Mouse (Mus musculus) embryonic facial prominence, embryonic 12.5 days (tissue): Measurements from ENCODE around the gene Arhgap42. TPM values are rescaled to one million over a fixed set of nuclear protein-coding genes. Genes with fewer than 3 reads are reported as not detected.

Experiments used
- ATAC-seq: fragments of 200-750 bp; cut with Nextera tagmentation; 2 replicates; pipeline ENCODE4 v1.8.0; 2017; ENCODE audit not compliant: insufficient number of reproducible peaks, insufficient read depth, low FRiP score, low TSS enrichment
- H3K27ac ChIP-seq: fragments of 300-500 bp; sonication (generic); 2 replicates; pipeline ENCODE4 v1.5.1; 2016; ENCODE audit warnings: mild to moderate bottlenecking
- H3K27me3 ChIP-seq: fragments of 300-500 bp; sonication (generic); 2 replicates; pipeline ENCODE4 v1.6.1; 2016; ENCODE audit warnings: mild to moderate bottlenecking, moderate library complexity
- H3K36me3 ChIP-seq: fragments of 300-500 bp; sonication (generic); 2 replicates; pipeline ENCODE4 v1.6.1; 2016; ENCODE audit warnings: mild to moderate bottlenecking
- H3K4me1 ChIP-seq: fragments of 300-500 bp; sonication (generic); 2 replicates; pipeline ENCODE4 v1.6.1; 2016
- H3K4me2 ChIP-seq: fragments of 300-500 bp; sonication (generic); replicated peaks from 2 replicates; pipeline ENCODE4 v1.6.1; 2016; ENCODE audit warnings: mild to moderate bottlenecking, moderate library complexity
- H3K4me3 ChIP-seq: fragments of 300-500 bp; sonication (generic); 2 replicates; pipeline ENCODE4 v1.5.1; 2016; ENCODE audit warnings: mild to moderate bottlenecking
- H3K9ac ChIP-seq: fragments of 300-500 bp; sonication (generic); 2 replicates; pipeline ENCODE4 v1.6.1; 2016; ENCODE audit warnings: mild to moderate bottlenecking, moderate library complexity
- H3K9me3 ChIP-seq: fragments of 300-500 bp; sonication (generic); 2 replicates; pipeline ENCODE4 v1.6.1; 2016; ENCODE audit warnings: mild to moderate bottlenecking, moderate library complexity
- WGBS: fragments of 180-500 bp; shearing (Covaris S2); methylation state at CpG from one replicate; pipeline ENCODE4 v1.1.7; 2016; 5-methylcytosine and 5-hydroxymethylcytosine counted together
- polyA plus RNA-seq: library from polyadenylated mRNA; unstranded; fragments of >200 nt; fragmentation: Nextera tagmentation; extraction: Ambion mirVana; gene quantifications from 2 replicates; pipeline ENCODE4 v1.2.1, GENCODE M21; 2016

The Arhgap42 gene
- polyA plus RNA-seq, 1 experiment from 2014 or later, result 48.0 TPM

DNA sequence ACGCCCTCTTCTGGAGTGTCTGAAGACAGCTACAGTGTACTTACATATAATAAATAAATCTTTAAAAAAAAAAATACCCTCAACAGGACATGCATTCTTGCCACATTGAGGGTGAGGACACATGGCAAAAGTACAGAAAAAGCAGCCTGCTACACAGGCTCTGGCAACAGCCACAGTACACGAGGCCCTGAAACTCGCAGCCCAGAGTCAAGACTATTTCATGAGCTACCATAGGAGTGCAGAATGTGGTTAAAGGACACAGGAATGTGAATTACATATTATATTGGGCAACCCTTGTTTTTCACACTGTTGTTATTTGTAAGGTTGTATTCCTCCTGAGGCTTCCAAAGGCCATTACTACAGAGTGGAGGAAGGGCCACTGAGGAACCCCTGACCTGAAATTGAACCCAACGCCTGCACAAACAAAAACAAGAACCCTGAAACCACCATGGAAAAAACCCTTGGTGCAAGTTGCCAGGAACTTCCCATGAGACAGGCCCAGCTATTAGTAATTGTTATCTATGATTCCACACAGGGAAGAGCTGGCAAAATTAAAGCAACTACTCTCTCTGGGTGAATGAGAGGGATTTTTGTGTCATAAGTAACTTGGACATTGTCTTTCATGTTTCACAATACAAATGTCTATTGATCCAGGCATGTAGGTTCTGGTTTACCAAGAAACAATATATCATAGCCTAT, 109.8 kb downstream of the Arhgap42 start:
- no peaks in the 10 kb centered on the region for H3K9me3 ChIP-seq
- no peak overlapping the region for H3K27ac ChIP-seq
- ATAC-seq, result no peak
- H3K27me3 ChIP-seq, result no peaks in the 10 kb centered on the region
- WGBS, result 86% methylated on average over 4 of the region's 4 CpGs
- no peak overlapping the region for H3K9ac ChIP-seq
- H3K4me3 ChIP-seq, result no peak overlapping the region
- peaks cover 13% of the 10 kb centered on the region for H3K4me1 ChIP-seq
- H3K36me3 ChIP-seq, result no peaks in the 10 kb centered on the region
- H3K4me2 ChIP-seq, result no peak overlapping the region

DNA sequence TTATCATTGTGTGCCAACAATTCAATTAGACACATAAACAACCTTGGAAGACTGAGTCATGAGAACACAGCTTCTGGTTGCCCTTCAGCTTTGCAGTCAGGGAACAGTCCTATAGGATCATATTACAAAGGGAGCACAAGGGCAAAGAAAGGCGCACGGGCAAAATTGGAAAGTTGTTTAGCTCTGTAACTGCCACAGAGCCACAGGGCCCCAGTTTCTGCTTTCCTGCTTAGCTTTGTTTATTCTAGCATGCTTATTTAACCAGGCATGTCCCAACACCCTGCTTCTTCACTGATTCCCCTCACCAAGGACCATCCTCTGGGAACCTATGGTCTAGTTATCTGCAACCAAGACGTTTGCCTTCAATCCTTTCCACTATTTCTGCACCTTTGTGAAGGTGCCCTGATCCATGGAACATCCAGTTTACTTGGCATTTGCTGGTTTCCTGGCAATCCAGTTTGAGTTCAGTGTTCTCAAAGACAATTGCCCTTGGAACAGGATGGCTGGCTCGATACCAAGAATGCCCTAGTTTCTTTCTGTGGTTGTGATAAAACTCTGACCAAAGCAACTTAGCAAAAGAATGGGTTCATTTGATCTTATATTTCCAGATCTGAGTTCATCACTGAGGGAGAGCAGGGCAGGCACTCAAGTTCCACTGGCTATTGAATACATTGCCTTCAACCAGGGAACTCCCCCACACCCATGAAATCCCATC, 111.7 kb downstream of the Arhgap42 start:
- Histone ChIP-seq H3K4me1 (peaks cover 13% of the 10 kb centered on the region), H3K27me3 (no peaks in the 10 kb centered on the region), H3K9ac (no peak overlapping the region), H3K9me3 (no peaks in the 10 kb centered on the region), H3K27ac (no peak overlapping the region), H3K4me2 (no peak overlapping the region), H3K36me3 (no peaks in the 10 kb centered on the region), H3K4me3 (no peak overlapping the region)
- WGBS, result 28% methylated on average over 4 of the region's 4 CpGs
- ATAC-seq, result 0 out of 2 replicates have a peak, but pooled peaks have one; percentile 35

GRCm38 (mm10) chr9:9124156-9124555, 114.7 kb downstream of the Arhgap42 start:
- WGBS, result 65% methylated on average over 2 of the region's 2 CpGs
- no peak for ATAC-seq

DNA sequence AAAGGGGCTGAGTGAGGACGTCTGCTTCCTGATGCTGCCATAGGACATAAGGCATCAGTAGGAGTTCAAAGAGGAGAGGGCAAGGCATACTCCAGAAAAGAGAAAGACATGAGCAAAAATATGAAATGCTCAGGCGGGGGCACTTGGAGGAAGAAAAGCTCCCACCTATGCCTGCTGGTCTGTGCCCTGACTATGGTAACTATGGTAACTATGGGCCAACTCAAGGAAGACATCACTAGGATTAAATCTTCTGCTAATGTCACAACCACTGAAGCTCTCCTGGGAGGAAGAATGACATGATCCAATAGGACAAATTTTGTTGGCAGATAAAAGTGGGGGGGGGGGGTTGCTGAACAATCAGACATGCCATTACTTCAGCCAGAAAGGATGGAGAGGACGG, 124.6 kb downstream of the Arhgap42 start:
- Histone ChIP-seq H3K9ac (no peak overlapping the region), H3K36me3 (no peaks in the 10 kb centered on the region), H3K27me3 (no peaks in the 10 kb centered on the region), H3K4me2 (no peak overlapping the region), H3K4me3 (no peak overlapping the region), H3K27ac (no peak overlapping the region), H3K4me1 (no peaks in the 10 kb centered on the region), H3K9me3 (no peaks in the 10 kb centered on the region)
- ATAC-seq, result no peak
- 83% methylated on average over 3 of the region's 3 CpGs for WGBS

More at GRCm38 (mm10) chr9:9124156-9124555, 114.7 kb downstream of the Arhgap42 start:
- H3K9ac ChIP-seq, result no peak overlapping the region
- no peak overlapping the region for H3K4me3 ChIP-seq
- peaks cover 13% of the 10 kb centered on the region for H3K4me1 ChIP-seq
- H3K36me3 ChIP-seq, result no peaks in the 10 kb centered on the region
- no peaks in the 10 kb centered on the region for H3K9me3 ChIP-seq
- no peak overlapping the region for H3K27ac ChIP-seq
- H3K4me2 ChIP-seq, result no peak overlapping the region
- H3K27me3 ChIP-seq, result no peaks in the 10 kb centered on the region

- H3K27ac ChIP-seq, result no peak overlapping the region
- no peak overlapping the region for H3K9ac ChIP-seq
- H3K27me3 ChIP-seq, result no peaks in the 10 kb centered on the region
- no peaks in the 10 kb centered on the region for H3K4me1 ChIP-seq
- no peak for ATAC-seq
- H3K9me3 ChIP-seq, result no peaks in the 10 kb centered on the region
- 79% methylated on average over 1 of the region's 1 CpGs for WGBS
- no peaks in the 10 kb centered on the region for H3K36me3 ChIP-seq
- H3K4me3 ChIP-seq, result no peak overlapping the region
- no peak overlapping the region for H3K4me2 ChIP-seq
These were observed 125.1 kb downstream of the Arhgap42 start for GRCm38 (mm10) chr9:9113847-9114246.

DNA sequence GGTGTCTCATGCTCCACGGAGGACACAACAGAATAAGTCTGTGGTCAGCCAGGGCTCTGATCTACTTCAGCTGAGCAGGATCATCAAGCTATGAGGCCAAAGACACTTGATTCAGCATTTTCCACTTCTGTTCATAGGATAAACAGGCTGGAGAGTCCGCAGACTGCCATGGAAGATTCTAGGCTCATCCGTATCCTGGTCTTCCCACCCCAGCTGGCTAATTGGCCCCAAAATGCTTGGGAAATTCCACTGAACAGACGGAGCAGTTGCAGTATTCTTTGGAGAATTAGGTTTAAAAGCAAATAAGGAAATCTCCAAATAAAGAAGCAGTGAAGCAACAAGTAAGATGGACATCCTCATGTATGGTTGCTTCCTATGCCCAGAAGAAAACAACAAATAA, 126.0 kb downstream of the Arhgap42 start:
- no peak overlapping the region for H3K27ac ChIP-seq
- no peak for ATAC-seq
- no peak overlapping the region for H3K4me2 ChIP-seq
- no peaks in the 10 kb centered on the region for H3K9me3 ChIP-seq
- H3K36me3 ChIP-seq, result no peaks in the 10 kb centered on the region
- no peak overlapping the region for H3K9ac ChIP-seq
- H3K4me1 ChIP-seq, result no peaks in the 10 kb centered on the region
- no peak overlapping the region for H3K4me3 ChIP-seq
- 74% methylated on average over 4 of the region's 4 CpGs for whole genome bisulfite sequencing
- no peaks in the 10 kb centered on the region for H3K27me3 ChIP-seq

- H3K27ac ChIP-seq, result no peak overlapping the region
- H3K4me3 ChIP-seq, result no peak overlapping the region
- no peaks in the 10 kb centered on the region for H3K4me1 ChIP-seq
- no peaks in the 10 kb centered on the region for H3K36me3 ChIP-seq
- no peaks in the 10 kb centered on the region for H3K9me3 ChIP-seq
- no peak overlapping the region for H3K4me2 ChIP-seq
- no peak overlapping the region for H3K9ac ChIP-seq
- no peaks in the 10 kb centered on the region for H3K27me3 ChIP-seq
- ATAC-seq, result no peak
These were observed 131.2 kb downstream of the Arhgap42 start for GRCm38 (mm10) chr9:9107697-9108096.

DNA sequence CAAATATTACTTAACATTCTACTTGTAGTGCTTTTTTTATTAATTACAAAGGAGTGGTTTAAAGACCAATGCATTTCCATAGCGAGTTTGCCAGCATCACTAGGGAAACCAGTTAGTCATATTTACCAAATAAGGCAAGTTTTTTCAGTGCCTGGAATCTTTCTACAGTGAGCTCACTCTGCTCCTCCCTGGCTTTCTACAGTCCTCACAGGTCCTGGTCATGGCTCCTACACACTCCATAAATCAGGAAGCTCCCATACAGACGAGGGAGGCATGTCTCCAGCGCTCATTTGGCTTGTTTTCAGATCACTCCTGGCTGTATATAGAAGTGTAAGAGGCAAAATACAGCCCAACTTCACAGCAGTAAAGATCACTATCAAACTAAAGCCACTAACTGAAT, 134.1 kb downstream of the Arhgap42 start:
- no peak overlapping the region for H3K27ac ChIP-seq
- H3K9me3 ChIP-seq, result no peaks in the 10 kb centered on the region
- 85% methylated on average over 3 of the region's 3 CpGs for WGBS
- no peak overlapping the region for H3K4me3 ChIP-seq
- H3K27me3 ChIP-seq, result no peaks in the 10 kb centered on the region
- ATAC-seq, result no peak
- no peak overlapping the region for H3K4me2 ChIP-seq
- H3K4me1 ChIP-seq, result no peaks in the 10 kb centered on the region
- no peaks in the 10 kb centered on the region for H3K36me3 ChIP-seq
- no peak overlapping the region for H3K9ac ChIP-seq

DNA sequence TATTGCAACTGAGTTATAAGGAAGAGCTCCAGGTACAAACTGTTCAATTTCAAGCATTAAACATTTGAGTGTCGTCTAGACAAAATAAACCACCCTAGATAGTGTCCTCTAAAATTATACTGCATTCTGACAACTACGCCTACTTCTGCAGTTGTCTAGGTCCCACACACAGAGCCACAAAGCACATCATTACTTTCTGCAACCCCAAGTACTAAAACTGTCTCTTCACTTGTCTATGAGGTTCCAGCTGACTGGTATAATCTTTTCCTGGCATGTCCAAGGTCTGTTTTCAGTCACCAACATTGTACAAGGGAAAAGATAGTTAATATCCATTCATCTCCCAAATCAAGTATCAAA, 136.8 kb downstream of the Arhgap42 start:
- Histone ChIP-seq H3K4me3 (no peak overlapping the region), H3K27me3 (no peaks in the 10 kb centered on the region), H3K27ac (no peak overlapping the region), H3K4me1 (no peaks in the 10 kb centered on the region), H3K4me2 (no peak overlapping the region), H3K9me3 (no peaks in the 10 kb centered on the region), H3K36me3 (no peaks in the 10 kb centered on the region), H3K9ac (no peak overlapping the region)
- 94% methylated on average over 2 of the region's 2 CpGs for WGBS
- no peak for ATAC-seq

DNA sequence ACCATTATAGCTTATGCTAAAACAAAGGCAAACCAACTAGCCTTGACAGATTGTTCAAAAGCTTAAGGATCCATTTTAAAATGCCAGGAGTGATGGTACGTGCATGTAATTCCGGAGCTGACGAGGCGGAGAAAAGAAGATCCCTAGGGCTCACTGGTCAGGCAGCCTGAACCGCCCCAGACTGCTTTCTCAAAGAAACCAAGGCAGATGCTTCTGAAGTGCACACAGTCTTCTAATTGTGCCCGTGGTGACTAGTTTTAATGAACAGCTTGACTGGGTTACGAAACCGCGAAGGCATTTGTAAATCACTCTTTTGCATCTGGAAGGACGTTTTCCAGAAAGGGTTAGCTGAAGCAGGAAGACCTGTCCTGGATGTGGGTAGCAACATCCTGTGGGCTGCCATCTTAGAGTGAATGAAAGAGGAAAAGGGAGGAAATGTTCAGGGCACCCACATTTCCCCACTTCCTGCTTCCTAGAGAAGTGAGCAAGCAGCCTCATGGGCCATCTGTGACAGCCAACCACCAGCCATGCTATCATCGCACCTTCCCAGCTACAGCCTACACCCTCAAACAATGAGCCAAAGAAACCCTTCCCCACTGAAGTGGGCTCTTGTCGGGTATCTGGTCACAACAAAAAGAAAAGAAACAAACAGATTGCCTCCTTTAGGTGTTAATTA, 137.3 kb downstream of the Arhgap42 start:
- 85% methylated on average over 12 of the region's 12 CpGs for WGBS
- H3K4me2 ChIP-seq, result no peak overlapping the region
- H3K27me3 ChIP-seq, result no peaks in the 10 kb centered on the region
- H3K27ac ChIP-seq, result no peak overlapping the region
- H3K36me3 ChIP-seq, result no peaks in the 10 kb centered on the region
- H3K9ac ChIP-seq, result no peak overlapping the region
- H3K4me3 ChIP-seq, result no peak overlapping the region
- no peak for ATAC-seq
- H3K9me3 ChIP-seq, result no peaks in the 10 kb centered on the region
- H3K4me1 ChIP-seq, result no peaks in the 10 kb centered on the region

- Histone ChIP-seq H3K9me3 (no peaks in the 10 kb centered on the region), H3K9ac (no peak overlapping the region), H3K27me3 (no peaks in the 10 kb centered on the region), H3K27ac (no peak overlapping the region), H3K4me1 (no peaks in the 10 kb centered on the region), H3K36me3 (no peaks in the 10 kb centered on the region), H3K4me2 (no peak overlapping the region), H3K4me3 (no peak overlapping the region)
- 84% methylated on average over 4 of the region's 4 CpGs for WGBS
- ATAC-seq, result no peak
These were observed 137.8 kb downstream of the Arhgap42 start for GRCm38 (mm10) chr9:9101055-9101454.

DNA sequence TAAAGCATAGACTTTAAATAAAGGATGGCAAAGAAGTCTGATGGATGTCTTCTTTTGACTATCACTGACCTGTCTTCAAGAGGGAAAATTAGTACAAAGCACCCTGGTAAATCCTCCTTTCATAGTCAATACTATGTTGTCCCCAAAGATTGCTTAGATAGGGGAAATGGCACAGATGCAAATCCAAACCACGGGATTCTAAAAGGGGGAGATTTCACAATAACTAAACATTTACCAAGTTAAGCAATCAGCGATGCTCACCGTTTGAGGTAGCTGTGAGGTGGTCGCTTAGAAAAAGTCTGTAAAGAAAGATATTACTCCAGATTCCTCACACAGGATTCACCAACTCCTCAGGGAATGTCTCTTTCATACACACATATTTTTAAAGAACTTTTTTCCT, 141.1 kb downstream of the Arhgap42 start:
- H3K27me3 ChIP-seq, result no peaks in the 10 kb centered on the region
- H3K27ac ChIP-seq, result no peak overlapping the region
- no peak for ATAC-seq
- no peak overlapping the region for H3K4me3 ChIP-seq
- H3K4me1 ChIP-seq, result peaks cover 2% of the 10 kb centered on the region; the same call in 1 of the 2 replicates
- no peak overlapping the region for H3K4me2 ChIP-seq
- H3K9ac ChIP-seq, result no peak overlapping the region
- no peaks in the 10 kb centered on the region for H3K9me3 ChIP-seq
- 90% methylated on average over 4 of the region's 4 CpGs for WGBS
- no peaks in the 10 kb centered on the region for H3K36me3 ChIP-seq
